Mouse (Mus musculus): Measurements from ENCODE around the gene Slc13a4.

Gene Slc13a4

DNA sequence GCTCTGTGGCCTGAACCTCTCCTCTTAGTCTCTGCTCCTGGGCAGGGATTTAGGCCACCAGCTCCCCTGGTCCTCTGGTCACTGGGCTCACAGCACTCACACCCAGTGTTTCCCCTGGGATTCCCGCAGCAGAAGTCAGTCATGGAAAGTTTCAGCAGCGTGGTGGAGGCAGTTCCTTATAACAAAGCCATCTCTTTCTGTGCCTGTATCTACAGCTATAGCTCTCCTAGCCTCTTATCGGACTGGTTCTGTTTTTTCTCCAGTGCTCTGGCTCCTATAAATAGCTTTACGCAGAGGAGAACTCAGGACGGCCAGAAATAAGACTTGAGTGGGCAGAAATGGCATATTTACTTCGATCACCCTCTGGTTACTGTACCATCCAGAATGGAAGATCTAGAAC is 9.6 kb downstream of the Slc13a4 start:
- DNase-seq: no peak

DNA sequence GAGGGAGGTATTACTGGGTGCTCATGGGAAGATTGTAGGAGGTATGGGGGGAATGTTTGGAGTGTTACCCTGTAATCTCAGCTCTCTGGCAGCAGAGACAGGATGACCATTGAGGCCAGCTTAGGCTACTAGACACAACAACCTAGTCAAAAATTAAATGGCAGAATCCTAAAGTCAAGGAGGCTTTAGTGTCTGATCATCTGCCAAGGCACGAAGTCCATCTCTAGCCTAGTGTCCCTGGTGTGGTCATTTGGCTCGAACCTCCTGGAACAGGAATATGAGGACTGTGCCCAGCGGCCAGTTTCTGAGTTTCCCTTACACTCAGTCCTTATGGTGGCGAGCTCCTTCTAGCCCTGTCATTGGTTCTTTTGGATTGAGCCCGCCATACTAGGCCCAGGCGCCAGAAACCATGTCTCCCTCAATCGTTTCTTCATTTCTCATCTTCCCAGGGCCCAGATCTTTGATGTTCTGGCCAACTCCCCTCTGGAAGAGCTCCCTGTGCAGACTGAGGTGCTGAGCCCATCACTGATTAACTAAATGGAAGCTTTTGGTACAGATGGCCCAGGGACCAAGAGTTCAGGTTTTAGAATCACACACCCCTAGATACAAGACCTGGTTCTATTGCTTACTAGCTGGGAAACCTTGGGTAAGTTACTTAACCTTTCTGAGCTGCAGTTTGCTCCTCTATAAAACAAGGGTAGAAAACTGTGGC is 10.3 kb downstream of the Slc13a4 start:
- no peak for DNase-seq

DNA sequence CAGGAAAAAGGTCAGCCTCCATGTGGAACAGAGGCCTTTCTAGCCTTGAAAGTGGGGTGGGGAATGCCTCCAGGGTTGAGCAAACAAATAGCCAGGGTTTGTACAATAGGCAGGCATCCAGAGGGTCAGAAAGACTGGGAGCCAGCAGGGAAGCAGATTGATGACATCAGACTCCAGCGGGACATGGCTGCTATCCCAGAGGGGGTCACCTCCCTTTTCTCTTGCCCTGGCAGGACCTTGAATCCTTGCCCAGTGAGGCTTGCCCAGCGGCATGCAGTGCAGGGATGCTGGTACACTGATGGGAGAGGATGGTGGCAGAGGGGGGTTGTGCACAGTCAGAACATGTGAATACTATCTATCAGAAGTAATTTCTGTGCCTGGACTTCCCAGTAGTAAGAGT is 10.9 kb downstream of the Slc13a4 start:
- DNase-seq: no peak

DNA sequence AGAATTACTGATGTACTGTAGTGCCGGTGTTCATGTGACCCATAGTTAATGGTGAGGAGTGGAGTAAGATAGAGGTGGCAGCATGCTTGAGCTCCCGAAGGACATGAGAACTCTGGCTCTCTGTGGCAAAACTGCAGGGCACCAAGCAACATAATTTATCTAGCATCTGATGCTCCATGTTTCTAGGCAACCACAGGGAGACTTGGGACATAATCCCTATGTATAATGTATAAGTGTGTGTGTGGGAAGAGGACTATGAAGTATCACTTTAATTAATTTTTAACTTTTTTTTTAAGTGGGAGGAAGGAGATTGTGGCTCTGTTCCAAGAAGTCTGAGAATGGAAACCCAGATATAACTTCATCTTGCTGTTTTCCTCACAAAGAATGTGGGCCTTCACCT is 13.0 kb downstream of the Slc13a4 start:
- DNase-seq: no peak

DNA sequence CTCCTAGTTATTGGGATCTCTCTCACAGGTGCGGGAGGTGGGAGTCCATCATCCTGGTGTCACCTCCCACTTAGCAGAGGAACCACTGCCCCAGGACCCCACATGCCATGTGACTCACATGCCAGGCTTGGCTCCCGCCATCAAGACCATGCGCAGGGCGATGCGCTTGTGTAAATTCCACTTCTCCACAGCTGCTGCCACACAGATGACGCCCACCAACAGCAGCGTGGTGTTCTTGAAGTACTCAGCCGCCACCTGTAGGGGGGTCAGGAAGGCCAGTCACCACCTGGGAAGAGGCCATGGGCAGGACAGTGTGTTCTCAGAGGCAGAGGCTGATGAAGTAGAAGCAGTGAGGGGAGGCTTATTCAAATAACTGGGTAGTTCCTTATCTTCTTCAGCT is 18.3 kb downstream of the Slc13a4 start:
- DNase-seq: no peak

DNA sequence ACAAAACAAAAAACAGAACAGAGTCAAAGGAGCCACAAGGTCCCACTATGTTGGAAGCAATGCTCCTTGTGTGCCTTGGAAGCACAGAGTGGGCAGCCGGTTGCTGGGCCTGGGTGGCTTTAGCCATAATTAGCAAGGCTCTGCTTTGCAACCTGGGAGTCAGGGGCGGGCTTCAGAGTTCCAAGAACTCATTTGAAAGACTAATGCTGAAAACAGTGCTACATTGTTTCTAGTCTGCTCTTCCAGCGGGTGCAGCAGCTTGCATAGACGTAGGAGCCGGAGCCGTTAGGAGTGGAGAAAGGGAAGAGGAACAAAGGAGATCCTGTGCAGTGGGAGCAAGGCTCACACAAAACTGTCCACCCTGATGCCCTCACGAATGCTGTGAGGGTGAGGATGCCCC is 19.0 kb downstream of the Slc13a4 start:
- DNase-seq: no peak

DNA sequence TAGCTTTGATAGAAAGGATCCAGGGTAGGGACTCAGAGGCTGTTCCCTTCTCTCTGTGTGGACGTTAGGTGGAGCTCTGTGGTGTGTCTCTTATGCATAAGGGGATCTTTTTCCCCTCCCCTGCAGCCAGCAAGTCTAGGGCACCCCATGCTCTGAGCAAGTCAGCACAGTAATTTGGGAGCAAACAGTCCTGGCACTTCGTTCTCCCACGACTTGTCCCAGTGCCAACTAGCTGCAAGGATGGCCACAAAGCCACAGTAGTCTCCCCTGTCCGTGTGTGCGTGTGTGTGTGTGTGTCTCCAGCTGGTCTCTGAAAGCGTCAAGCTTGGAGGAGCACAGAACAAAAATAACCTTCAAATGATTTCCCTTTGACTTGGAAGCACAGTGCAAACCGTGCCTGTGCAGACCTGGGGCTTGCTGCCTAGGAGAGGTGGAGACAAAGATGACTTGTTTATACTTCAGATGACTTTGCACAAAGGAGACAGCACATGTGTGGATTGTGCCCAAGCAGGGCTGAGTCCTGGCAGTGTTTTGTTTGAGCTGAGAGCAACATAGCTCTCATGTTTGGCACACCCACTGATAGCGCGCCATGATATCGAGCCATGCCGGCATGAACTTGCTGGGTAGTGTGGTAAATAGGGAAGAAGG is 19.7 kb downstream of the Slc13a4 start:
- no peak for DNase-seq

DNA sequence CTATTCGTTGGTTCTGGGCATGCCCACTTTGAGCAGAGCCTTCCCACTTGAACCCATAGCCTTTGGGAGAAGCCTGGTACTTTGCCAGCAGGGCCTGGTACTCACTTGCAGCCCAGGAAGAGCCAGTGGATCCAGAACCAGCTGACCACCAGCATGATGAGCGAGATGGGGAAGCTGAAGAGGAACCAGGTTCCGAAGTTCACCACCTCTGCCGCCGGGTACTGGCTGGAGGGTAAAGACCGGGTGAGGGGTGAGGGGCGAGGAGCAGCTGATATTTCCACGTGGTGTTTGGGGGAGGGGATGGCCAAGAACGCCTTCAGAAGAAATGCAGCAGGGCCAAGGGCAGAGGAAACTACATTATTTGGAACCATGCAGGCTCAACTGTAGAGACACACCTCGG is 28.6 kb downstream of the Slc13a4 start:
- no peak for DNase-seq

DNA sequence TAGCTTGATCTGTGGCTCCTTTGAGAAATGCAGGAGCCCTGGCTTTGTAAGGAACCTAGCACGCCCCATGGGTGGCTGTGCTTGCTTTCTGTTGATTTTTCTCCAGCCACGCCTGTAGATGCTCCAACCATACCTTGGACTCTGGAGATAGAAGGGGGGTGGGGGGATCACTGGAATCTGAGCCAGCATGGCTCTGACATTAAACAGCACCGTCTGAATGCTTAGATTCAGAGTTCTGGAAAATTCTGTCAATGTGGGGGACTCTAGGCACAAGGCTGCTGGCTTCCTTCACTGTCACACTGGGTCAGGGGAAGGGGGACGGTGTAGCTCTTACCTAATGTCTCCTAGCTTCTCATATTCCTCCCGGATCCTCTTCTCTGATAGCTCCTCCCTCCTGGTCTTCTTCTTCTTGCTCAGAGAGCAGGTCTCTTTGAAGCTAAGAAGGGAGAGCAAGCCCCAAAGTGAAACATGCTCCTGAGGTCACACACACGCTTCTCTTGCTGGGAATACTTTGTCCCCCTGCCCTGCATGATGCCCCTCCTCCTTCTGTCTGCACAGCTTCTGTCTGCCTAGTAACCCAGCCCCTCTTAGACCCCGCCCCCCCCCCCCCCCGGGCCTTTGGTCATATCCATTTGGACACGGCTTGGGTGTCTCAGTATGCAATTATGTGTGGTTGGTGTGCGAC is 29.9 kb downstream of the Slc13a4 start:
- DNase-seq: no peak

DNA sequence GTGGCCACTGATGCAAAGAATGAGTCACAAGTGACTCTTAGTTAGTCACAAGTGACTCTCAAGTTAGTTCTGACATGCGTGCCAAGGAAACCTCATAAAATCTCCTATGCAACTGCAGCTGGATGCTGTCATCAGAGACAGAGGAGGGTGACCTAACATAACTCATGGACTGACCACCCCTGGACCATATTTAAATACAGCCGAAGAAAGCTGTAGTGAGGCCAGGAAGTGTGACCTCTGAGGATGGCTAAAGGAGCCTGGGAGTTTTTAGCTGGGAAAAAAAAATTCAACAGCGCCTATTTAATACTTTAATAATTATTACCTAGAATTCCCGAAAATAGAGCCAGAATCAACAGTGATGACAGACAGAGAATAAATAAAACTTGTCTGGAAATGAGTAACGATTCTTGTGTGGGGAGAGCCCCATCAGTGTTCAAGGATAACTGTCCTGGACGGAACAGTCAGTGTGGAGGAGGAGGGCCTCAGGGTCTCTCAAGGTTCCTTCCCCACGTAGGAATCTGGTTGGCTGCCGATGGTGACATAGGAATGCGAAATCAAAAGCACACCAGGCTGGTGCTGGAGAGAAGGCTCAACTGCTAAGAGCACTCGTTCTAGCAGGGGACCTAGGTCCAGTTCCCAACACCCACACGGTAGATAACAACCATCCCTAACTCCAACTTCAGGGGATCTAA is 34.4 kb downstream of the Slc13a4 start:
- no peak for DNase-seq

DNA sequence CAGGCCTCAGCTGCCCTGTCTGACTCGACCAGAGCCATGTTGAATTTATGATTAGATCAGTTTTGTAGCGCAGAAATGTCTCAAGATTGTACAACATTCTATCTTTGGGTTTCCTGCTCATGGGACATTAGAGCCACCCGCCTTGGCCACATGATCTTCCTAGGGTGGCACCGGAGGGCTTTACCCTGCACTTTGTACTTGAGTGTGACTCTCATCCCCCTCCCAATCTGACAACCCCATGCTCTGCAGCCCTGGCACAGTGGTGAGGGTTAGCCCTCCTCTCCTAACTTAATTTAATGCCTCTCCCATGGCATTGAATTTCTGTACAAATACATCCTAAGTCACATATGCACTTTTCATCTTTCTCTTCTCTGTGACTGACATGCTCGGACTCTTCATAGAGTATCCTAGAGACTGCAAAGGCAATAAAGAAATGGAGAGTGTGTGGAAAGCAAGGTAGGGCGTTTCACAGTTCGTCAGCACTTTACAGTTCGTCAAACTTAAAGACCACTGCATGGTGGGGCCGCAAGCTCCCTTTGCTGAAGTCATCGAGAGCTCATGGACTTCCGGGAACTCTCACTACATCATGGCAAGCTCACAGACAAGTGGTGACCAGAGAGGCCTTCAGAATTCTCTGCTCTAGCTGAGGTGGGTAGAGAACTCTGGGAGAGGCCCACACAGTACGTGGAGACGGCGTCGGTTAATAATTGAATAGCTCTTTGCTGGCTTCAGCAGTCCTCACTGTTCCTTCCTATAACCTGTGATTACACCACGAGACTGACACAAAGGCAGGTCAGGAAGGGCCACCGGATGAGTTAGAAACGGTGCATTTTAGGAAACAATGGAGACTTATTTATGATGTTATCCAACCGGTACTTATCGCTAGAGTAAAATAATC is 35.8 kb downstream of the Slc13a4 start:
- DNase-seq: no peak

DNA sequence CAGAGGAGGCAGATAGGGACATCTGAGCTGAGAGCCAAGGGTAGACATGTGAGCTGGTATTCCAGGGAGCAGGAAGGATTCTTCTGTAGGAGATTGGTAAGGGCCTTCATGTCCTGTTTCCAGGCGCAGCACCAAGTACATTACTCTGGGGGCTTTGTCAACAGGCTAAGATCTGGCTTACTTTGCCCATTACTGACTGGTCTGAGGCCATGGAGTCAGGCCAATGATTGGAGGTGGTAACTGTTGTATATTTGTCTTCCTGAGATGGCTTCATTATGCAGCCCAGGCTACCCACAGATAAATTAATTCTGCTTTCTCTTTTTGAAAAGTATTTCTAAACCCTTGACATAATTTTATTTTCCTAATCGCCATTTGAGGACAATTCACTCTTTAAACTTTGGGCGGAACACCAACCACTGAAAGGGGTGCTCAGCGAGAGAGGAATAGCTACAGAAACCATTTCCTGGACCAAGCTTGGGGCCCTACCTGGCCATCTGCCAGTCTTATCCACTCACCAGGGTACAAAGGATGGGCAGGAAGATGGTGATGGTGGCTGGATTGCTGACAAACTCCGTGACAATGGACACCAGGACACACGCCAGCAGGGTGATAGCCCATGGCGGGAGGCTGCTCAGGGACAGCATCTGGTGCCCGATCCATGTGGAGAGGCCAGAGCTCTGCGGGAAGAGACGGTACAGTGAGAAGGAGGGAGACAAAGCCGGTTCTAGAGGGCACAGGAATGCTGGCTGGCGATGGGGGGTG is 36.7 kb downstream of the Slc13a4 start:
- DNase-seq: no peak

DNA sequence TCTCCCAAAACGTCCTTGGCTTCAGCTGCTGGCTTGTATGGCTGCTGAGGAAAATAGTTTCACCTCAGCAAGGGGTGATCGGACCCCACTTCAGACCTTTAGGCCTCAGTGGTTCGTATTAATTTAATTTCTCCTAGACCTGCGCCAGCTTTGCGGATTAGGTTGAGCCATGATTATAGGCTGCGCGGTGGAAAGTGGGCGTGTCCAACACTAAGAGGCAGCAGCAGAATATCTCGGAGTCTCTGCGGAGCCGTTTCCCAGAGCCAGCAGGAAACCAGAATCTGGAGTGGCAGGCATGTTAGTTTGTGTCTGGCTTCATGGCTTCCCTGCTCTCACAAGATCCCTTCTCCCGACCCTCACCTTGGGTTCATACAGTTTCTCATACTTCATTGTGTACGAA is 38.3 kb downstream of the Slc13a4 start:
- DNase-seq: no peak

DNA sequence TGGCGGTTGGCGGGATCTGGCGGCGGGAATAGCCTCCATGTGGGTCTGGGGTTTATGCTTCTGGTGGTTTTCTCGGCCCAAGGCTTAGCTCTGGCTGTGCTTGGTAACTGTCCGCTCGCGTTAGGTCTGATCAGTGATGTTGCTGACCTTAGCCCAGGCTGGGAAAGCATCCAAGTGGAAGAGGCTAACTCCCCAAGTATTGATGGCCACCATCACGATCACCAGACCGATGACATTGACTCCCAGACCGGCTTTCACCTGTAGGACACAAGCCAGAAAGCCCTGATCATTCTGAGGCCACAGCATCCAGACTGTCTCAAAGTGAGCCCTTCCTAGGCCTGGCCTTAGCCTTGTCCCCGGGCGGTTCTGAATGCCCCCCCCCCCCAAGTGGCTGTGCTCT is 39.2 kb downstream of the Slc13a4 start:
- no peak for DNase-seq

DNA sequence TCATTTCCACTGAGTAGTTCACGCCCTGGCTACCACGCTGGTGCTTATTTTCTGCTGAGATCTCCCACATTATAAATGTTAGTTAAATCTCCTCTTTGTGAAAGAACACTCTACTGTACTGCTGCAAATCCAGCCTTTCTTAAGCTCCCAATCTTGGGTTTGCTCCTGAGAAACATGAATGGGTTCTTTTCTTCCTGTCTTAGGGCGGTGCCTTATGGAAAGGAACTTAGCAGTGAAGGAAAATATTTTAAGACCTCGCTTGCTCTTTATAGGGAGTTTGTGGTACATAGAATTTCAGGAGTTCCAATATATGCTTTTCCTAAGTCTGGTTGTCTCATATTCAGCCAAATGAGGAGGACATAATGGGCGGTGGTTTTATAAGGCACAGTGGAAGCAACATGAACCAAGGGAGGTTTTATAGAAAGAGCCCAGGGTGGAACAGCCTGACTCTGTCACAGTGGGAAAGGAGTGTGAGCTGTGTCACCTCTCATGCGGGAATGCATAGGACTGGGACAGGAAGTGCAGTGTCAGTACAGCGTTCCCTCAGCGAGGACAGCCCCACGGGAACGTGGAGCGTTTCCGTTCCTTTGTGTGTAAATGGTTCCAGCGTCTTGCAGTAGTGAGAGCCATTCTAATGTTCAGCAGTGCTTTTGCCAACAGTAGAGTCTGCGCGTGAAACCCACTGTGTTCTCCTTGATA is 42.2 kb downstream of the Slc13a4 start:
- DNase-seq: no peak

DNA sequence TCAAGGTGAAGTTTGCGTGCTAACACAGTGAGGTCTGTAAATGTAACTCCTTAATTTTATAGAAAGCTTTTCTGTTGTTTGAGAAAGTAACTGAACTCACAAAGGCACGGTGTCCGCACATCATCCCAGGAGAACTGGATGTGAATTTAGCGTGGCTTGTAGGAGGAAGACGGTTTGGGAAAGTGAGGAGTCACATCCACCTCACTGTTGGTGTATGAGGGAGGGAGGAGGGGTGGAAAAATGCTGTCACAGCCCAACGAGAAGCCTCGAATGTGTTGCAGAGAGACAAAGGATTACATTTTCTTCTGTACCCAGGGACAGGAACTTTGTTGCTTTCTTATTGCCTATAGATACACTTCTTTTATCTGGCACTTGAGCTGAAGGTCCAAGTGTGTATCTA is 47.4 kb downstream of the Slc13a4 start:
- DNase-seq: no peak

DNA sequence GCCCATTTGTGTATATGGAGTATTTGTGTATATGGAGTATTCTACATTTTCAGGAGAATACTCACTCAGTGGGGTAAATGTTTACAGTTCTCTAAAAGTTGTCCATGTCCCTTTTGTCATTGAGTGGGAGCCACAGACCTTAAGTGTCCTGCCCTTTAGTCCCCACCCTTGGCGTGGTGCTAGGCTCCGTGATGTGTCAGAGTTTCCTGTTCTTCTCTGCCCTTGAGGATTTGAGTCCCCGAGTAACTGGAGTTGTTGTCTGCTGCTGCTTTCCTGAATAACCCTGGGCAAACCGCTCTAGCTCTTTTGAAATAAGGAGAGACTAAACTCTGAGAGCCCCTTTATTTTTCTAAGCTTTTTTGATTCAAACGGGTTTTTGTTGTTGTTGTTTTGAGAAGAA is 48.4 kb downstream of the Slc13a4 start:
- DNase-seq: no peak

DNA sequence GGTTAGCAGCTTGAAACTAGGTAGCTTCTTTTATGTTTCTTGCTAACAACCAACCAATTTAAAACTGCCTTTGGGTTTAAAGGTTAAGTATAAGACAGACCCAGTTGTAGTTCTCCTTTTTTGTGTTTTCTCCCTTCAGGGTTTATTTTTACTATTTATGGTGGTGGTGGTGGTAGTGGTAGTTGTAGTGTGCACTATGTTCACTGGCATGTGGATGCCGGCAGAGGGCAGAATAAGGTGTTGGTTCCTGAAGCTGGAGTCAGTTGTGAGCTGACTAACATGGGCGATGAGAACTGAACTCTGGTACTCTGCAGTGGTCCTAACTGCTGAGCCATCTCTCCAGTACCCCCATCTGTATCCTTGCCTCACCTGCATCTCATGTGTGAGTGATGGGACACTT is 49.0 kb downstream of the Slc13a4 start:
- DNase-seq: no peak

DNA sequence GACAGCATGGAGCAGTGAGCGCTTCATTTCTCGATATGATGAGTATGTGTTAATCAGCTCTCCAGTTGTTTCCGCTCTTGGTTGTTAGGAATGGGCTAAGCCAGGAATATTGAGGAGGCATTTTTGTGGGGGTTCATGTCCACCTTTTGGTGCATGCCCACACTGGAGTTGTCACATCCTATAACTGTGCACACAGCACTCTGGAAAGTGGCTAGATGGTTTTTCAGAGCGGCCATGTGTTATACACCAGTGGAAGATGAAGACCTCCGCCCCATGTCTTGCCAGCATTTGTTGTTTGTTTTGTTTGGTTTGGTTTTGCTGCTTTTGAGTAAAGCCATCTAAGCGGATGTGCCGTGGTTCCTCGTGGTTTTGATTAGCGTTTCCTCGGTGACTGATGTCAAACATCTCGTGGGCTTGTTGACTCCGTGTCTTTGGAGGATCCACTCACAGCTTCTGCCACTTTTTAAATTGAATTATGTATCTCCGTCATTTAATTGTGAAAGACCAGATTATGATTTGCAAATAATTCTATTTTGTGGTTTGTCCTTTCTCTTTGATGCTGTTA is 50.2 kb downstream of the Slc13a4 start:
- no peak for DNase-seq

DNA sequence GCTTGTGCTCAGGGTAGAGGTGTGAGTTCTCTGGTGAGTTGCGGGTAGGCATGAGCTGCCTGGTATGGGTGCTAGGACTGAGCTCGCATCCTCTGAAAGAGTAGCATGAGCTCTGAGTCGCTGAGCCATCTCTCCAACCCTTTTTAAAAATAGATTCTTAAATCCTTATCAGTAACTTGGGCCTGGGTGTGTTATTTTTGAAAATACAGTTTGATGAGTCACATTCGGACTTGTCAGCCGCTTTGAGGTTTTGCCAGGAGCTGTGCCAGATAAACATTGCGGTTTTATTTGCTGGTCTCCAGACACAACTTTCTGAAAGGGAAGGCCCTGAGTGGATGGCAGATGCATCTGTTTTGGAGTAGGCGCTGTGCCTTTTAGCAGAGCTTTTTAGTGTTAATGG is 51.2 kb downstream of the Slc13a4 start:
- DNase-seq: no peak

DNA sequence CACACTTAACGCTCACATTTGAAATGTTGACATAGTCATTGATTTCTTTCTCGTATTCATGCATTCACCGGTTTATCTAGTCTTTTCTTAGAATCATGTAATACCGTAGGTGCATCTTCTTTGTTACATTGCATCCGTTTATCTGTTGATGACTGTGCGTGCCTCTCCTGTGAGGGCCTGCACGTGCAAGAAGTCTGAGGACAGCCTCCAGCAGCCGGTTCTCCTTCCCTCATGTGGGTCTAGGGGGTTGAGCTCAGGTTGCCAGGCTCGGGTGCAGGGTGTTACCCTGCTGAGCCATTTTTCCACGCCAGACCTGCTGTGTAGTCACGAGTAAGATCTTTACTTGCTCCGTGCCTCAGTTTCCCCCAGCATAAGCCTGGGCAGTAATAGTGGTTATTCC is 52.9 kb downstream of the Slc13a4 start:
- DNase-seq: no peak
